Mouse (Mus musculus) naive thymus-derived CD4-positive, alpha-beta T cell, adult 2 months (primary cell): Measurements from ENCODE around the gene C130026I21Rik.
"Not testable (repeated sequence)": the region's sequence is repeated elsewhere in the genome, so short reads cannot be mapped to it uniquely, and the experiment has no call there.

Experiments used
- DNase-seq: peaks from one replicate; pipeline ENCODE4 v3.0.0-alpha.2; 2011; ENCODE audit warnings: low read depth

Gene C130026I21Rik

DNA sequence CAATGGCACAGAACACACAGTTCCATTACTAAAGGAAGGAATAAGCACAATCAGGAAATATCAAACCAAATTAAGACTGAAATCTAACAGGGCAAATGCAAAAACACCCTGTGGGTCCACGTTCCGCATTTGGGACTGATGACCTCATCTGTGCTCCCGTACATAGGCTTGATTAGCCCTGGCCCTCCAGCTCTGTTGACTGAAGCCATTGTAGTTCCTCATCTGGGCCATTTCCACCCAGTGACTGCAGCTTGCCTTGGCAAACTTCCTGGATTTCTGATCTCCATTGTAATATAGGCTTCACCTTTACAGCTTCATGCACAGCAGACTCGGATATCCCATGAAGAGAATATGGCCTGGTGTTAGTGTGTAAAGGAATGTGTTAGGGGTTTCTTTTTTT is 148.5 kb downstream of the C130026I21Rik start:
- DNase-seq = not testable (repeated sequence)

DNA sequence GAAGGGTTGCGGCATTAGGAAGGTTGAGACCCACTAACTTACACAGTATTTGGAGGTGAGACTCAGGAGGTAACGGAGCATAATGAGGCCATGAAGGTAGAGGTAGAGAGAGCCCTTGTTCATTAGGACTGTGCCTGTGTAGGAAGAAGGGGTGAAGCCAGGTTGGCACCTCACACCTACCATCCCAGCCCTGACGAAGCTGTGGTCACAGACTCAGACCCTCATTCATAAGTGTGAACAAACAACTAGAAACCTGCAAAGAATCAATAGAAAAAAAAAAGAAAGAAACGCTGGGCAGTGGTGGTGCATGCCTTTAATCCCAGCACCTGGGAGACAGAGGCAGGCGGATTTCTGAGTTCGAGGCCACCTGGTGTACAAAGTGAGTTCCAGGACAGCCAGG is 152.0 kb downstream of the C130026I21Rik start:
- DNase-seq = not testable (repeated sequence)

GRCm38 (mm10) chr1:85117537-85117936 is 152.8 kb downstream of the C130026I21Rik start:
- DNase-seq = not testable (repeated sequence)

DNA sequence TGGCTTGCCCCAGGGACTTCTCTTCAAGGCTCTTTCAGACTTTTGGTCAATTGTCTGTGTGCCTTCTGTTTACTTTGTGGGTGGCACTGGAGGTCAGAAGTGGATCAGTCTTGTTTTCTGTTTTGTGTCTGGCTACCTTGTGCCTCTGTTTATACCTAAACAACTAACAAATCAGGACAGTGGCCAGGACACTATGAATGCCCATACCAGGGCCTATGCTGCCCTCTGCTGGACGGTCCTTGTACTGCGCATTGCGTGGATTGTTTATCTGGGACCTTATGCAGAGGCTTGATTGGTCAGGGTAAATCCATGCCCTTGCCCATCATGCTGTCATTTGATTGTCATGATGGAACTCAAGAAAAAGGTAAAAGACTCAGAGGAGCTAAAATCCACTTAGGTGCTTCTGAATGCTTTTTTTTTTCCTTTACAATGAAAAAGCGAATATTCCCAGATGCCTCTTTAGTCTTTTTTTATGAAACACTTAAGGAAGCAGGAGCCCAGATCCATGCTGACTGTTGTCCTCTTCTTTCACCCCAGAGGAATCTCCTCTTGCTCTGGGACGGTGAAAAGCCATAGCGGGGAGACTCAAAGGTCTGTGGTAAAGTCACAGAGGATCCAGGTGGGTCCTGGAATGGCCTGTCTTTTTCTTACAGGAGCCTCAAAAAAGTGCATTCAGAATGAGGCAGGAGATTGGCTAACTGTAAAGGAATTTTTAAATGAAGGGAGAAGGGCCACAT is 155.5 kb downstream of the C130026I21Rik start:
- DNase-seq = not testable (repeated sequence)

- DNase-seq = not testable (repeated sequence)
Observed at GRCm38 (mm10) chr1:85114078-85114477, 156.3 kb downstream of the C130026I21Rik start.

- DNase-seq = not testable (repeated sequence)
Observed at GRCm38 (mm10) chr1:85112889-85113288, 157.5 kb downstream of the C130026I21Rik start.

DNA sequence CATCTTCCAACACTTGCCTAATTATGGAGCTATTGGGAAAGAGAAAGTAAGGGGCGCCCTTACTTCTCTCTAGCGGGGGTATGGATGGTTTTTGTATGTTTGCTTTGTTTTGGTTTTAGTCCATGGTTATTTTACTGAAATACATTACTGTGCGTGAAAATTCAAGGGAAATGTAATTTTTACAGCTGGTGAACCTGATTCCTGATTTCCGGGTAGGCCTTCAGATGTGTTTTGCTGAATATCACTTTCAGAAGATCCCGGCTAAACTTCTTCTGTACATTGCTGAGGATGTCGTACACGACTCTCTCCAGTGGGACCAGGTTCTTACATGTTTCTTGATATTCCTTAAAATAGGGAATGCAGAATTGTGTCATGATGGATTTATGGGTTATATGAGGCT is 158.1 kb downstream of the C130026I21Rik start:
- DNase-seq = not testable (repeated sequence)

DNA sequence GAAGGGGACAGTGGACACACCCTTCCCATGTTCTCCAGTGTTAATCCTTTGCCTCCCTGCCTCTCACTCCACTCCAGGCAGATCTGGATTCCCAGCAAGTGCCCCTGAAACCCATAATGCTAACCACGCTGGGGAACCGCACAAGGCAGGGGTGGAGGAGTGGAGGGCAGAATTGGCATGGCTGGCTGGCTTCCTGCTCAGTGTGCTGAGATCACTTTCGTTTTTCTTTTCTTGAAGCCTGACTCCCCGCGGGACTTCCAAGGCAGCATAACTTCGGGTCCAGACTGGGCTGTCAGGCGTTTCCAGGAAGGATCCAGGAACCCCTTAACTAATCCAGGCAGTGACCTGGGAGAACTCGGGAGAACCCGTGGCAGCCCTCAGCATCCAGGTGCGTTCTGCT is 158.8 kb downstream of the C130026I21Rik start:
- peak; percentile 20 for DNase-seq

- DNase-seq = not testable (repeated sequence)
Observed at GRCm38 (mm10) chr1:85110876-85111275, 159.5 kb downstream of the C130026I21Rik start.

DNA sequence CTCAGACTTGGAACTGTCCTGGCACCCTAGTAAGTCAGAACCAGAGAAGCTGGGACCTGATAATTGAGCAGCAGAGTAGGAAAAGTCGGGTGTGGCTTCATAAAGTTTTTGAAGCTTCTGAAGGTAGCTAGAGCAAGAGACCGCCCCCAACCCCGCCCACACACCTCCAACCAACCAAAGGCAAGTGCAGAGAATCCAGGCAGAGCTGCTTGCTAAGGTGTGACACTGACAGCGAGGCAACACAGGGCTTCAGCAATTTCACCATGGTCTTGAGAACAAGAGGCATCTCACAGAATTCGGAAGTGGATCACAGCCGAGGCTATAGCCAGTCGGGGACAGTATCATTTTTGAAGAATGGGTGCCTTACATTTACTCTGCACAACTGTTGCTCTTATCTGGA is 160.6 kb downstream of the C130026I21Rik start, which contains the start of gene A530032D15Rik:
A530032D15Rik (minus strand) TSS at position 101 of the 400 bp plus-strand sequence.
- DNase-seq = not testable (repeated sequence)

DNA sequence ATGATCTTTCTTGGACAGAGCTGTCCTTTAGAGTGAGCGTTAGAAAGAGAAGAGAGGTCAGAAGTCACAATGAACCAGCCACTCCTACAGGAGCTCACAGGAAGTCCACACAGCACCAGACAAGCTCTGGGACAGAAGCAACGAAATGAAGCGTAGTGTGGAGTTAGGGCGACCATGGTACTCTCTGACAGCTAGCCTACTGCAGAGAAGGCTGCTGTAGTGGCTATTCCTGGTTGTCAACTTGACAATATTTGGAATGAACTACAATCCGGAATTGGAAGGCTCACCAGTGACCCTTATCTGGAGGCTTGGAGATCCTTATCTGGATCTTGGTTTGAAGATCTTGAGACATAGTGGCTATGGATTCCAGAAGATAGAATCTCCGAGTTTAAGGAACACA is 164.4 kb downstream of the C130026I21Rik start:
- DNase-seq = not testable (repeated sequence)

- not testable (repeated sequence) for DNase-seq
Observed at GRCm38 (mm10) chr1:85105336-85105735, 165.0 kb downstream of the C130026I21Rik start.

- DNase-seq = not testable (repeated sequence)
Observed at GRCm38 (mm10) chr1:85101754-85102153, 168.6 kb downstream of the C130026I21Rik start.

DNA sequence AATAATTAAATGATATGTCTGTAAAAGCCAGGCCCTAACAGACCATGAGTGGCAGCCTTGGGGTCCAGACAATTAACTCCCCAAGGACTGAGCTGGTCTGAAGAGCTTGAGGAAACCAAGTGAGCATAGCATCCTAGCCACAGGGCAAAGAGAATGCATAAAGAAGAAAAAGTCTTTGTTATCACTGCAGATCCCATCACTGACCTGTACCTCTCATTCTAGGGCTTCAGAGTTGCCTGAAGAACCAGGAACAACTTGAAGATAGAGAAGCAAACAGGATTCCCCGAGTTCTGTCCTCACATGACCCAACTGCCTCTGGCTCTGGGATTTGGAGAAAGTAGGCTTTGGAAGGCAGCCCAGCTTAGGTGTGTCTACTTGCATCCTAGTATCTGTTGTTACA is 170.5 kb downstream of the C130026I21Rik start, which contains the start of gene Gm10553:
Gm10553 (plus strand) TSS at position 301 of the 400 bp plus-strand sequence.
- DNase-seq = not testable (repeated sequence)

DNA sequence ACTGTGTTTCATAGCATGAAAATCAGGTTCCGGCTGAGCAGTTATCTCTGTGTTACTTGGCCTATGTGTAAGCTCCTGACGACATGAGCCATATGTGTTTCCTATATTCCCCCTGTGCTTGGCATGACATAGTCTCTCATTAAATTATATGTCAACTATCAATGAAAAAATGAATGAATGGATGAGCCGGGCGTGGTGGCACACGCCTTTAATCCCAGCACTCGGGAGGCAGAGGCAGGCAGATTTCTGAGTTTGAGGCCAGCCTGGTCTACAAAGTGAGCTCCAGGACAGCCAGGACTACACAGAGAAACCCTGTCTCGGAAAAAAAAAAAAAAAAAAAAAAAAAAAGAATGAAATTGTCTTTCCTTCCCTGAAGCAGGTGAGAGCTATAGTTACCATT is 171.3 kb downstream of the C130026I21Rik start:
- DNase-seq = not testable (repeated sequence)

DNA sequence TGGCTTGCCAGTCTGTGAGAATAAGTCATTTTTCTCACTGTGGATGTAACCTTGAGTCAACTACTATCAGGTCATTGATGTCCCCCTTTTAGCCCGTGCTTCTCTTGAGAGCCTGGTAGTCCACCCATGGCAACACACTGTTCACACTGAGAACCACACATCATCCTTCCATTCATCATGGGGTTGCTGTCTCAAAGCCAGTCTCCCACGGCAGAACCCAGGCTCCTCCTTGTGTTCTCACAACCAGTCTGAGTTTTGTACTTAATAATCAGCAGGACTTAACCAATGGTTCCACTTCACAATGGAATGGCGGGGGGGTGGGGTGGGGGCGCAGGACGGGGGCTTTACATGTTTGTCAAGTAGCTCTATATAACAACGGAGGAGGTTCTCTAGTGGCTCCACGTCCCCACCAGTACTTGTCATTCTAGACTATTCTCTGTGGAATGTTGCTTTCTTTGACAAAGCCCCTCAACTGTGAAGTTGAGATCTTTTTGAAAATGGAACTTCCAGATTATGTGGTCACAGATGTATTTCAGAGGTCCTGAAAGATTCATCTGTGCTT is 177.3 kb downstream of the C130026I21Rik start:
- not testable (repeated sequence) for DNase-seq

GRCm38 (mm10) chr1:85092169-85092568 is 178.2 kb downstream of the C130026I21Rik start:
- not testable (repeated sequence) for DNase-seq

DNA sequence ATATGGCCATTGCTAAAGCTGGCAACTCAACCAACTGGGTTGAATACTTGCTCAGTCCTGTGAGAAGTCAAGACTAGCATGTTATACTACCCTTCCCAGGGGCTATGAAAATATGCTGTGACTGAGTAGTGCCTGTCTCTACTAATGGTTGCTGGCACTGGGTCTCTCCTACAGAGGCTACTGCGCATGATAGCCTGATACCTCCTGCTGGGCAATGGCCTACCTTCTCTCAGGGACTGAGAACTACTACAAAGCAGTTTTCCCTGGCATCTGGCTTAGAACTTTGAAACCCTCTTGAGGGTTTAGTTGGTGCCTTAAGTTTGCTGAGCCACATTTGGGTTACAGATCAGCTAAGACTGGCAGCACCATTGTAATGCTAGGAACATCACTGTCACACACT is 184.2 kb downstream of the C130026I21Rik start:
- not testable (repeated sequence) for DNase-seq

- not testable (repeated sequence) for DNase-seq
Observed at GRCm38 (mm10) chr1:85084803-85085202, 185.6 kb downstream of the C130026I21Rik start.

GRCm38 (mm10) chr1:85073099-85073498 is 197.3 kb downstream of the C130026I21Rik start:
- DNase-seq = not testable (repeated sequence)

DNA sequence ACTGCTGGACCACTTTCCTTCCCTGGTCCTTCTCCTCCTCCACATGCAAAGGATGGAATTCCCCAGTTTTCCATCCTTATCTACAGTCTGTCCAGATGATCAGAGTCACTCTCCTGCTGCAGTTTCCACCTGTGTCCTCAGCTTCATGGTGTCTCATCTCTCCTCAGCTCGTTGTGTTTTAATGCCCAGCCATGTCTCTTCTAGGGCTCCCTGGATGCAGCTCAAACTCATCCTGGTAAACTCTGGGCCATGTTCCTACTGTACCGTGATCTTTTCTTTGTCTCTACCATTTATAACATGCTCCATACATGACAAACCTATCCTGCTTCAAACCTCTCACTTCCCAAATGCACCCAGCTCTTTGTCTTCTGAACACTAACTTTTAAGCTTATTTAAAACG is 198.7 kb downstream of the C130026I21Rik start:
- DNase-seq = not testable (repeated sequence)

- DNase-seq = not testable (repeated sequence)
Observed at GRCm38 (mm10) chr1:85035801-85036200, 234.6 kb downstream of the C130026I21Rik start.

GRCm38 (mm10) chr1:85034394-85034793 is 236.0 kb downstream of the C130026I21Rik start:
- DNase-seq = not testable (repeated sequence)
